Mouse (Mus musculus): Measurements from ENCODE around the gene Slc47a1. TPM values are rescaled to one million over a fixed set of nuclear protein-coding genes. Genes with fewer than 3 reads are reported as not detected.

Slc47a1 gene
- polyA plus RNA-seq, 1 experiment from 2014 or later, result not detected

- DNase-seq (ENCODE audit: low spot score) (no peak), ATAC-seq (no peak)
- Histone ChIP-seq H3K9me3 (replicated peaks; ENCODE audit: control insufficient read depth, low read length) (no peaks in the 10 kb centered on the region), H3K36me3 (ENCODE audit: control insufficient read depth, insufficient read depth, low read length) (no peaks in the 10 kb centered on the region), H3K4me2 (ENCODE audit: low read length) (no peak overlapping the region), H3K27ac (ENCODE audit: low read depth, low read length) (no peak overlapping the region), H3K27me3 (replicated peaks; ENCODE audit: control insufficient read depth, insufficient read depth, low read length) (no peaks in the 10 kb centered on the region), H3K4me1 (ENCODE audit: control insufficient read depth, insufficient read depth, low read length) (no peaks in the 10 kb centered on the region), H3K9ac (ENCODE audit: low read length) (no peak overlapping the region), H3K4me3 (ENCODE audit: low read depth, low read length) (no peak overlapping the region)
- 79% methylated on average over 2 of the region's 2 CpGs for whole genome bisulfite sequencing
Measured at GRCm38 (mm10) chr11:61297326-61297725, 80.8 kb downstream of the Slc47a1 start.

- H3K4me1 ChIP-seq (ENCODE audit: control insufficient read depth, insufficient read depth, low read length), result no peaks in the 10 kb centered on the region
- H3K27ac ChIP-seq (ENCODE audit: low read depth, low read length), result no peak overlapping the region
- H3K36me3 ChIP-seq (ENCODE audit: control insufficient read depth, insufficient read depth, low read length), result no peaks in the 10 kb centered on the region
- H3K4me3 ChIP-seq (ENCODE audit: low read depth, low read length), result no peak overlapping the region
- H3K9me3 ChIP-seq (replicated peaks; ENCODE audit: control insufficient read depth, low read length), result no peaks in the 10 kb centered on the region
- DNase-seq (ENCODE audit: low spot score) (no peak), ATAC-seq (no peak)
- H3K27me3 ChIP-seq (replicated peaks; ENCODE audit: control insufficient read depth, insufficient read depth, low read length), result no peaks in the 10 kb centered on the region
- no peak overlapping the region for H3K4me2 ChIP-seq (ENCODE audit: low read length)
- H3K9ac ChIP-seq (ENCODE audit: low read length), result no peak overlapping the region
- 29% methylated on average over 1 of the region's 1 CpGs for WGBS
Measured at GRCm38 (mm10) chr11:61296556-61296955, 81.6 kb downstream of the Slc47a1 start.

- 90% methylated on average over 2 of the region's 2 CpGs for WGBS
- DNase-seq (ENCODE audit: low spot score) (no peak), ATAC-seq (no peak)
- Histone ChIP-seq H3K36me3 (ENCODE audit: control insufficient read depth, insufficient read depth, low read length) (no peaks in the 10 kb centered on the region), H3K4me1 (ENCODE audit: control insufficient read depth, insufficient read depth, low read length) (no peaks in the 10 kb centered on the region), H3K9ac (ENCODE audit: low read length) (no peak overlapping the region), H3K27me3 (replicated peaks; ENCODE audit: control insufficient read depth, insufficient read depth, low read length) (no peaks in the 10 kb centered on the region), H3K9me3 (replicated peaks; ENCODE audit: control insufficient read depth, low read length) (no peaks in the 10 kb centered on the region), H3K4me2 (ENCODE audit: low read length) (no peak overlapping the region), H3K27ac (ENCODE audit: low read depth, low read length) (no peak overlapping the region), H3K4me3 (ENCODE audit: low read depth, low read length) (no peak overlapping the region)
Measured at GRCm38 (mm10) chr11:61295556-61295955, 82.6 kb downstream of the Slc47a1 start.

GRCm38 (mm10) chr11:61294431-61294830 is 83.7 kb downstream of the Slc47a1 start:
- WGBS, result 81% methylated on average over 3 of the region's 3 CpGs
- no peaks in the 10 kb centered on the region for H3K9me3 ChIP-seq (replicated peaks; ENCODE audit: control insufficient read depth, low read length)
- no peak overlapping the region for H3K9ac ChIP-seq (ENCODE audit: low read length)
- no peaks in the 10 kb centered on the region for H3K4me1 ChIP-seq (ENCODE audit: control insufficient read depth, insufficient read depth, low read length)
- H3K4me2 ChIP-seq (ENCODE audit: low read length), result no peak overlapping the region
- no peaks in the 10 kb centered on the region for H3K36me3 ChIP-seq (ENCODE audit: control insufficient read depth, insufficient read depth, low read length)
- ATAC-seq, result no peak
- H3K27me3 ChIP-seq (replicated peaks; ENCODE audit: control insufficient read depth, insufficient read depth, low read length), result no peaks in the 10 kb centered on the region
- H3K27ac ChIP-seq (ENCODE audit: low read depth, low read length), result no peak overlapping the region
- DNase-seq (ENCODE audit: low spot score), result no peak
- H3K4me3 ChIP-seq (ENCODE audit: low read depth, low read length), result no peak overlapping the region

Other genes starting within 250 kb of the Slc47a1 start
- 359 and 455 TPM in 2 replicates for gene Usp22, start 203.3 kb downstream of the Slc47a1 start, polyA plus RNA-seq (2014; fragmentation: Nextera tagmentation; extraction: Ambion mirVana)
- not detected in 2 replicates for gene Aldh3a1, start 170.8 kb downstream of the Slc47a1 start, polyA plus RNA-seq (2014; fragmentation: Nextera tagmentation; extraction: Ambion mirVana)
- 30.2 and 31.8 TPM in 2 replicates for gene Aldh3a2, start 110.9 kb downstream of the Slc47a1 start, polyA plus RNA-seq (2014; fragmentation: Nextera tagmentation; extraction: Ambion mirVana)
- gene Slc47a2, start 35.5 kb downstream of the Slc47a1 start, polyA plus RNA-seq (2014; fragmentation: Nextera tagmentation; extraction: Ambion mirVana), result not detected in 2 replicates
- 6.9 and 10.3 TPM in 2 replicates for gene Rnf112, start 75.8 kb upstream of the Slc47a1 start, polyA plus RNA-seq (2014; fragmentation: Nextera tagmentation; extraction: Ambion mirVana)
- 51.6 and 65.7 TPM in 2 replicates for gene Mfap4, start 107.1 kb upstream of the Slc47a1 start, polyA plus RNA-seq (2014; fragmentation: Nextera tagmentation; extraction: Ambion mirVana)
- gene Mapk7, start 116.1 kb upstream of the Slc47a1 start, polyA plus RNA-seq (2014; fragmentation: Nextera tagmentation; extraction: Ambion mirVana), result 59.0 and 75.8 TPM in 2 replicates
- 38.9 and 55.5 TPM in 2 replicates for gene B9d1, start 126.8 kb upstream of the Slc47a1 start, polyA plus RNA-seq (2014; fragmentation: Nextera tagmentation; extraction: Ambion mirVana)
- gene Epn2, start 201.3 kb upstream of the Slc47a1 start, polyA plus RNA-seq (2014; fragmentation: Nextera tagmentation; extraction: Ambion mirVana), result 54.3 and 72.2 TPM in 2 replicates

All from forebrain, embryonic 14.5 days (tissue).